Mouse (Mus musculus) olfactory bulb, adult 2 months (tissue): ENCODE data around the gene Slc25a29.

Experiments used
- CTCF ChIP-seq: fragments of 200-500 bp; IDR thresholded peaks from 2 replicates; pipeline ENCODE4 v1.5.1; 2012; ENCODE audit warnings: low read depth, mild to moderate bottlenecking, low read length, moderate library complexity; ENCODE audit not compliant: insufficient read depth
- POLR2A ChIP-seq: fragments of 200-500 bp; IDR thresholded peaks from 2 replicates; pipeline ENCODE4 v1.6.1; 2012; ENCODE audit warnings: mild to moderate bottlenecking, low read depth, low read length, moderate library complexity; ENCODE audit not compliant: insufficient read depth

GRCm38 (mm10) chr12:108879138-108879537 is 43.5 kb upstream of the Slc25a29 start:
- TF ChIP-seq POLR2A, result no peak
- no peak for TF ChIP-seq CTCF
